Mouse (Mus musculus) neural tube, embryonic 14.5 days (tissue): Measurements from ENCODE around the gene Clasp1. TPM values are rescaled to one million over a fixed set of nuclear protein-coding genes. Genes with fewer than 3 reads are reported as not detected.
A peak's percentile ranks its signal among the peaks of the same experiment; 100 is the strongest.

Experiments used
- ATAC-seq: fragments of 200-750 bp; cut with Nextera tagmentation; 2 replicates; pipeline ENCODE4 v1.8.0; 2017; ENCODE audit warnings: low read depth, mild to moderate bottlenecking, moderate TSS enrichment, moderate library complexity
- H3K27ac ChIP-seq: fragments of 300-500 bp; sonication (generic); 2 replicates; pipeline ENCODE4 v1.5.1; 2014; ENCODE audit warnings: low read depth, mild to moderate bottlenecking, control low read depth, low read length, moderate library complexity, mixed read lengths
- H3K27me3 ChIP-seq: fragments of 300-500 bp; sonication (generic); 2 replicates; pipeline ENCODE4 v1.6.1; 2014; ENCODE audit warnings: low read length; ENCODE audit not compliant: control insufficient read depth, insufficient read depth
- H3K36me3 ChIP-seq: fragments of 300-500 bp; sonication (generic); 2 replicates; pipeline ENCODE4 v1.6.1; 2014; ENCODE audit warnings: low read length, mixed read lengths; ENCODE audit not compliant: control insufficient read depth, insufficient read depth
- H3K4me1 ChIP-seq: fragments of 300-500 bp; sonication (generic); 2 replicates; pipeline ENCODE4 v1.6.1; 2014; ENCODE audit warnings: low read length; ENCODE audit not compliant: control insufficient read depth, insufficient read depth
- H3K4me2 ChIP-seq: fragments of 300-500 bp; sonication (generic); 2 replicates; pipeline ENCODE4 v1.6.1; 2014; ENCODE audit warnings: mild to moderate bottlenecking, low read depth, low read length, control low read depth
- H3K4me3 ChIP-seq: fragments of 300-500 bp; sonication (generic); 2 replicates; pipeline ENCODE4 v1.5.1; 2014; ENCODE audit warnings: low read depth, low read length, control low read depth, mixed read lengths
- H3K9ac ChIP-seq: fragments of 300-500 bp; sonication (generic); replicated peaks from 2 replicates; pipeline ENCODE4 v1.6.1; 2014; ENCODE audit warnings: low read depth, mild to moderate bottlenecking, control low read depth, low read length, mixed read lengths
- H3K9me3 ChIP-seq: fragments of 300-500 bp; sonication (generic); 2 replicates; pipeline ENCODE4 v1.6.1; 2016; ENCODE audit warnings: low read length; ENCODE audit not compliant: control insufficient read depth
- WGBS: fragments of 180-500 bp; shearing (Covaris S2); extraction: QIAGEN DNeasy Blood & Tissue Kit; methylation state at CpG from one replicate; pipeline ENCODE4 v1.1.7; 2014; 5-methylcytosine and 5-hydroxymethylcytosine counted together
- polyA plus RNA-seq: library from polyadenylated mRNA; unstranded; fragments of >200 nt; fragmentation: Nextera tagmentation; extraction: Ambion mirVana; gene quantifications from 2 replicates; pipeline ENCODE4 v1.2.1, GENCODE M21; 2014

The Clasp1 gene
- polyA plus RNA-seq = 149 TPM in 2 replicates

GRCm38 (mm10) chr1:118388757-118389453 lies at the start of gene Clasp1:
Gene Clasp1, plus strand, starts transcription at chr1:118389058.
- Histone ChIP-seq H3K27ac (peak within 1 kb of the TSS; percentile 95), H3K4me2 (peak within 1 kb of the TSS; percentile 78), H3K4me1 (peaks cover 17% of the 10 kb centered on the region), H3K9me3 (no peaks in the 10 kb centered on the region), H3K36me3 (no peaks in the 10 kb centered on the region; the same call in 1 of the 2 replicates), H3K27me3 (no peaks in the 10 kb centered on the region), H3K4me3 (peak within 1 kb of the TSS; percentile 93), H3K9ac (peak within 1 kb of the TSS; percentile 94)
- WGBS = under 1% methylated on average over 44 of the region's 44 CpGs
- ATAC-seq = peak; percentile 96

- Histone ChIP-seq H3K4me1 (no peaks in the 10 kb centered on the region), H3K36me3 (no peaks in the 10 kb centered on the region), H3K9me3 (no peaks in the 10 kb centered on the region), H3K4me3 (no peak overlapping the region), H3K4me2 (no peak overlapping the region), H3K9ac (no peak overlapping the region), H3K27me3 (no peaks in the 10 kb centered on the region), H3K27ac (no peak overlapping the region)
- ATAC-seq = no peak
- WGBS = 43% methylated on average over 6 of the region's 6 CpGs
These were observed 45.0 kb upstream of the Clasp1 start for GRCm38 (mm10) chr1:118343649-118344435.

GRCm38 (mm10) chr1:118349922-118350321 lies 38.9 kb upstream of the Clasp1 start:
- Histone ChIP-seq H3K4me2 (no peak overlapping the region), H3K27me3 (no peaks in the 10 kb centered on the region), H3K9me3 (no peaks in the 10 kb centered on the region), H3K4me3 (no peak overlapping the region), H3K27ac (no peak overlapping the region), H3K4me1 (no peaks in the 10 kb centered on the region), H3K9ac (no peak overlapping the region), H3K36me3 (no peaks in the 10 kb centered on the region)
- WGBS = 84% methylated on average over 3 of the region's 3 CpGs
- no peak for ATAC-seq

GRCm38 (mm10) chr1:118359071-118359761 lies 29.6 kb upstream of the Clasp1 start:
- Histone ChIP-seq H3K9ac (no peak overlapping the region), H3K4me2 (no peak overlapping the region), H3K36me3 (no peaks in the 10 kb centered on the region), H3K27ac (no peak overlapping the region), H3K27me3 (no peaks in the 10 kb centered on the region), H3K4me1 (no peaks in the 10 kb centered on the region), H3K9me3 (no peaks in the 10 kb centered on the region), H3K4me3 (no peak overlapping the region)
- 76% methylated on average over 6 of the region's 6 CpGs for WGBS
- ATAC-seq = no peak

GRCm38 (mm10) chr1:118367970-118368369 lies 20.9 kb upstream of the Clasp1 start:
- H3K4me2 ChIP-seq = no peak overlapping the region
- H3K9ac ChIP-seq = no peak overlapping the region
- no peak for ATAC-seq
- no peaks in the 10 kb centered on the region for H3K9me3 ChIP-seq
- no peaks in the 10 kb centered on the region for H3K4me1 ChIP-seq
- no peak overlapping the region for H3K4me3 ChIP-seq
- 87% methylated on average over 1 of the region's 1 CpGs for WGBS
- H3K27ac ChIP-seq = no peak overlapping the region
- no peaks in the 10 kb centered on the region for H3K36me3 ChIP-seq
- H3K27me3 ChIP-seq = no peaks in the 10 kb centered on the region

GRCm38 (mm10) chr1:118368721-118369461 lies 20.0 kb upstream of the Clasp1 start:
- no peak overlapping the region for H3K4me3 ChIP-seq
- no peaks in the 10 kb centered on the region for H3K4me1 ChIP-seq
- no peak overlapping the region for H3K9ac ChIP-seq
- H3K27me3 ChIP-seq = no peaks in the 10 kb centered on the region
- H3K27ac ChIP-seq = no peak overlapping the region
- 80% methylated on average over 3 of the region's 3 CpGs for WGBS
- ATAC-seq = no peak
- H3K4me2 ChIP-seq = no peak overlapping the region
- H3K9me3 ChIP-seq = no peaks in the 10 kb centered on the region
- no peaks in the 10 kb centered on the region for H3K36me3 ChIP-seq

- WGBS = 81% methylated on average over 5 of the region's 5 CpGs
- ATAC-seq = no peak
- Histone ChIP-seq H3K9me3 (no peaks in the 10 kb centered on the region), H3K27me3 (no peaks in the 10 kb centered on the region), H3K4me1 (no peaks in the 10 kb centered on the region), H3K4me3 (no peak overlapping the region), H3K36me3 (no peaks in the 10 kb centered on the region), H3K27ac (no peak overlapping the region), H3K4me2 (no peak overlapping the region), H3K9ac (no peak overlapping the region)
These were observed 11.1 kb upstream of the Clasp1 start for GRCm38 (mm10) chr1:118377784-118378183.

GRCm38 (mm10) chr1:118380105-118380786 lies 8.6 kb upstream of the Clasp1 start:
- no peaks in the 10 kb centered on the region for H3K4me1 ChIP-seq
- H3K27me3 ChIP-seq = no peaks in the 10 kb centered on the region
- no peaks in the 10 kb centered on the region for H3K9me3 ChIP-seq
- ATAC-seq = no peak
- H3K4me2 ChIP-seq = no peak overlapping the region
- H3K4me3 ChIP-seq = no peak overlapping the region
- no peaks in the 10 kb centered on the region for H3K36me3 ChIP-seq
- no peak overlapping the region for H3K27ac ChIP-seq
- WGBS = 79% methylated on average over 8 of the region's 8 CpGs
- no peak overlapping the region for H3K9ac ChIP-seq
